Mouse (Mus musculus) liver, embryonic 16.5 days (tissue): ENCODE data around the gene Scgb1b18. TPM values are rescaled to one million over a fixed set of nuclear protein-coding genes. Genes with fewer than 3 reads are reported as not detected.
"Not testable (repeated sequence)": the region's sequence is repeated elsewhere in the genome, so short reads cannot be mapped to it uniquely, and the experiment has no call there.

ENCODE experiments used
- ATAC-seq: fragments of 200-750 bp; cut with Nextera tagmentation; 2 replicates; pipeline ENCODE4 v1.8.0; 2017; ENCODE audit warnings: low read depth, mild to moderate bottlenecking, moderate number of reproducible peaks, moderate library complexity
- H3K27ac ChIP-seq: fragments of 300-500 bp; sonication (generic); 2 replicates; pipeline ENCODE4 v1.5.1; 2014; ENCODE audit warnings: mild to moderate bottlenecking, low read length
- H3K27me3 ChIP-seq: fragments of 300-500 bp; sonication (generic); 2 replicates; pipeline ENCODE4 v1.6.1; 2014; ENCODE audit warnings: low read depth, low read length, mixed read lengths; ENCODE audit not compliant: control insufficient read depth, insufficient read depth
- H3K36me3 ChIP-seq: fragments of 300-500 bp; sonication (generic); 2 replicates; pipeline ENCODE4 v1.6.1; 2014; ENCODE audit warnings: mild to moderate bottlenecking; ENCODE audit not compliant: control insufficient read depth, insufficient read depth
- H3K4me1 ChIP-seq: fragments of 300-500 bp; sonication (generic); 2 replicates; pipeline ENCODE4 v1.6.1; 2014; ENCODE audit warnings: low read depth, low read length, mixed read lengths; ENCODE audit not compliant: control insufficient read depth
- H3K4me2 ChIP-seq: fragments of 300-500 bp; sonication (generic); 2 replicates; pipeline ENCODE4 v1.6.1; 2014; ENCODE audit warnings: low read depth, low read length, mixed read lengths
- H3K4me3 ChIP-seq: fragments of 300-500 bp; sonication (generic); 2 replicates; pipeline ENCODE4 v1.5.1; 2014; ENCODE audit warnings: low read depth, mild to moderate bottlenecking, low read length
- H3K9ac ChIP-seq: fragments of 300-500 bp; sonication (generic); 2 replicates; pipeline ENCODE4 v1.6.1; 2014; ENCODE audit warnings: low read depth, low read length
- H3K9me3 ChIP-seq: fragments of 300-500 bp; sonication (generic); replicated peaks from 2 replicates; pipeline ENCODE4 v1.6.1; 2016; ENCODE audit warnings: low read length; ENCODE audit not compliant: control insufficient read depth
- WGBS: fragments of 180-500 bp; shearing (Covaris S2); extraction: QIAGEN DNeasy Blood & Tissue Kit; methylation state at CpG from one replicate; pipeline ENCODE4 v1.1.7; 2014; ENCODE audit not compliant: insufficient replicate concordance; 5-methylcytosine and 5-hydroxymethylcytosine counted together
- polyA plus RNA-seq: library from polyadenylated mRNA; unstranded; fragments of >200 nt; fragmentation: Nextera tagmentation; extraction: Ambion mirVana; gene quantifications from 2 replicates; pipeline ENCODE4 v1.2.1, GENCODE M21; 2015

The Scgb1b18 gene
- polyA plus RNA-seq, result not detected in 2 replicates

- H3K27me3 ChIP-seq, H3K9ac ChIP-seq, H3K36me3 ChIP-seq, H3K4me2 ChIP-seq, H3K4me1 ChIP-seq, ATAC-seq, H3K4me3 ChIP-seq, H3K9me3 ChIP-seq, H3K27ac ChIP-seq: not testable (repeated sequence)
- no CpG with 5 or more reads among the region's 2 CpGs for WGBS
These were observed at the start of gene Scgb1b18 for GRCm38 (mm10) chr7:33185268-33185667. Scgb1b18 (plus strand) TSS chr7:33185568.

- ATAC-seq, H3K27me3 ChIP-seq, H3K27ac ChIP-seq, H3K4me1 ChIP-seq, H3K9ac ChIP-seq, H3K9me3 ChIP-seq, H3K4me3 ChIP-seq, H3K36me3 ChIP-seq, H3K4me2 ChIP-seq: not testable (repeated sequence)
- WGBS, result 64% methylated on average over 2 of the region's 2 CpGs
These were observed 11.6 kb upstream of the Scgb1b18 start, which contains the start of gene Scgb2b18 for GRCm38 (mm10) chr7:33173764-33174163. Scgb2b18 (minus strand) TSS chr7:33173864.

Other genes starting within 250 kb of the Scgb1b18 start
- gene Scgb2b17, start 129.0 kb upstream of the Scgb1b18 start, polyA plus RNA-seq, result not detected in 2 replicates
- gene Scgb1b17, start 122.1 kb upstream of the Scgb1b18 start, polyA plus RNA-seq, result not detected in 2 replicates
- not detected in 2 replicates for gene Scgb2b18, start 11.7 kb upstream of the Scgb1b18 start, polyA plus RNA-seq
- not detected in 2 replicates for gene Scgb2b19, start 94.8 kb downstream of the Scgb1b18 start, polyA plus RNA-seq
- gene Scgb1b19, start 101.7 kb downstream of the Scgb1b18 start, polyA plus RNA-seq, result not detected in 2 replicates
- not detected in 2 replicates for gene Scgb2b20, start 180.8 kb downstream of the Scgb1b18 start, polyA plus RNA-seq
- not detected in 2 replicates for gene Scgb1b20, start 187.7 kb downstream of the Scgb1b18 start, polyA plus RNA-seq